Mouse (Mus musculus) liver, embryonic 14.5 days (tissue): Measurements from ENCODE around the gene Traf5. TPM values are rescaled to one million over a fixed set of nuclear protein-coding genes. Genes with fewer than 3 reads are reported as not detected.
A peak's percentile ranks its signal among the peaks of the same experiment; 100 is the strongest.

ENCODE experiments used
- ATAC-seq: fragments of 200-750 bp; cut with Nextera tagmentation; 2 replicates; pipeline ENCODE4 v1.8.0; 2017; ENCODE audit warnings: moderate number of reproducible peaks, mild to moderate bottlenecking, moderate library complexity; ENCODE audit not compliant: insufficient read depth
- DNase-seq, 3 experiments: peaks; one replicate each; pipeline ENCODE4 v3.0.0-alpha.2; 2012 to 2013; ENCODE audit warnings: low read depth in 3 of 3, low spot score in 3 of 3
- H3K27ac ChIP-seq: fragments of 300-500 bp; sonication (generic); 2 replicates; pipeline ENCODE4 v1.5.1; 2014; ENCODE audit warnings: moderate library complexity, mild to moderate bottlenecking, control low read depth, inconsistent platforms
- H3K27me3 ChIP-seq: fragments of 300-500 bp; sonication (generic); 2 replicates; pipeline ENCODE4 v1.6.1; 2014; ENCODE audit warnings: mild to moderate bottlenecking, low read length, moderate library complexity; ENCODE audit not compliant: control insufficient read depth, insufficient read depth
- H3K36me3 ChIP-seq: fragments of 300-500 bp; sonication (generic); replicated peaks from 2 replicates; pipeline ENCODE4 v1.6.1; 2014; ENCODE audit warnings: low read depth; ENCODE audit not compliant: control insufficient read depth, insufficient read depth
- H3K4me1 ChIP-seq, 2 experiments: fragments of 200-500 bp in 1 of 2; fragments of 300-500 bp in 1 of 2; sonication (generic) in 1 of 2; replicated peaks; 2 replicates each; pipeline ENCODE4 v1.6.1; 2012 to 2014; ENCODE audit warnings: antibody characterized with exemption in 1 of 2, inconsistent platforms in 1 of 2, low read length in 1 of 2; ENCODE audit not compliant: control insufficient read depth in 2 of 2, insufficient read depth in 2 of 2
- H3K4me2 ChIP-seq: fragments of 300-500 bp; sonication (generic); 2 replicates; pipeline ENCODE4 v1.6.1; 2014; ENCODE audit warnings: low read depth, mild to moderate bottlenecking, control low read depth, moderate library complexity
- H3K4me3 ChIP-seq, 2 experiments: fragments of 200-500 bp in 1 of 2; fragments of 300-500 bp in 1 of 2; sonication (generic) in 1 of 2; 2 replicates each; pipeline ENCODE4 v1.5.1; 2012 to 2014; ENCODE audit warnings: low read depth in 2 of 2, low read length in 2 of 2, mild to moderate bottlenecking in 2 of 2, control low read depth in 1 of 2, inconsistent platforms in 1 of 2, moderate library complexity in 1 of 2; ENCODE audit not compliant: insufficient read depth in 1 of 2
- H3K9ac ChIP-seq: fragments of 300-500 bp; sonication (generic); replicated peaks from 2 replicates; pipeline ENCODE4 v1.6.1; 2014; ENCODE audit warnings: mild to moderate bottlenecking, control low read depth, moderate library complexity
- H3K9me3 ChIP-seq: fragments of 300-500 bp; sonication (generic); 2 replicates; pipeline ENCODE4 v1.6.1; 2016; ENCODE audit warnings: low read length, mixed read lengths; ENCODE audit not compliant: control insufficient read depth
- CTCF ChIP-seq: IDR thresholded peaks from 2 replicates; pipeline ENCODE4 v1.5.1; 2016; ENCODE audit warnings: antibody characterized with exemption, low read depth, control low read depth
- EP300 ChIP-seq: IDR thresholded peaks from 2 replicates; pipeline ENCODE4 v1.6.1; 2016; ENCODE audit warnings: antibody characterized with exemption, low read depth
- WGBS: fragments of 180-500 bp; shearing (Covaris S2); extraction: QIAGEN DNeasy Blood & Tissue Kit; methylation state at CpG from one replicate; pipeline ENCODE4 v1.1.7; 2014; ENCODE audit not compliant: insufficient replicate concordance; 5-methylcytosine and 5-hydroxymethylcytosine counted together
- polyA plus RNA-seq, 2 experiments: library from polyadenylated mRNA; depleted of rRNA in 1 of 2; stranded (reverse) in 1 of 2; unstranded in 1 of 2; fragments of >200 nt; fragmentation: Nextera tagmentation in 1 of 2; extraction: Ambion mirVana in 1 of 2; gene quantifications; 2 replicates each; pipeline versions ENCODE4 v1.2.1 to v1.2.3; 2012 to 2014

The Traf5 gene
- polyA plus RNA-seq, 2 experiments, result 4.9 to 7.2 TPM

DNA sequence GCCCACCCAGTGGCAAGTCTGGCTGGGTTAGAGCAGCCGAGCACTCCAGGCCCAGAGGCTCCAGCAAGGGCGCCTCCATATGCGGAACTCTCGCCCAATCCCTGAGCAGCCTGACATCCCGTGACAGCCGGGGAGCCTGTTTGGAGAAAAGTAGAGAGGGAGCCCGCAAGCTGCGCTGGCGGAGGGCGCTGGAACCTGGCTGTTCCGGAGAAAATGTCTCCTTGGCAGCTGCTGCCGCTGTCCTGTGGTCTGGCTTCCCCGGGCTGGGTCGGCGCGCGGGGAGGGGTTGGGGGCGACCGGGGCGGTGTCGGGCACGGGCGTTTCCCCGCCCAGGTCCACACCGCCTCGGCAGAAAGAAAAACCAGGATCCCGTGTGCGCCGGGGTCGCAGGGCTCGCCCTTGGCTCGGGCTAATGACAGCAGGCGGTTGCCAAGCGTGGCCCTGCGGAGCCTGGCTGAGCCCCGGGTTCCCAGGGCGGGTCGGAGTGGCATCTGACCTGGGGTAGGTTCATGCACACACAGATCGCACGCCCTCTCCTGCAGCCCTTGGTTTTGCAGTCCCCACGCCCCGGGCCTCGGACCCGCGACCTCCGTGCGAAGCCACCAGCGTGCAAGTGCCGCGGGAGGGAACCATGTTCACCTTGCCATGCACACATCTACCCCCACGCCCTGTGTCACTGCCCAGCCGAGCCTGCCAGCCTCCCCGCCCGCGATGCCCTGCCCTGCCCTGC, 44.4 kb upstream of the Traf5 start:
- TF ChIP-seq CTCF (0 out of 2 replicates have a peak, but pooled peaks have one; percentile 13), EP300 (no peak)

DNA sequence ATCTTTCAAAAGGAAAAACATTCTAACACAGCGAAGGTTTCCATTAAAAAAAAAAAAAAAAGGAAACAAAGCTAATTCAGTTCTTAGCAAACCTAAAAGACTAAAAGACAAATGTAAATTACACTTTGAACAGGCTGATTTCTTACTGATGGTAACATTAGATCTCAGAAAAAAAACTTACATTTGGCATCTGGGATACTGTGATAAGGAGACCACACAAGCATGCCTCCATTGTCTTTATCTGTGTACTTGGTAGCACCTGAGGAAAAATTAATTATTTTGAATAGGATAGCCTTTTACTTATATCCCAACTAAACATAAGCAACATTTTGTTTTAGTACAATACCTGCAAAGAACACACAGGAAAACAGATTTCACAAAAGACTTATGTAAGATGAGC, 37.8 kb upstream of the Traf5 start:
- no peak overlapping the region for H3K27ac ChIP-seq
- H3K36me3 ChIP-seq, result peaks cover 7% of the 10 kb centered on the region
- H3K9ac ChIP-seq, result no peak overlapping the region
- no peaks in the 10 kb centered on the region for H3K9me3 ChIP-seq
- no peak for DNase-seq
- no peak overlapping the region for H3K4me2 ChIP-seq
- ATAC-seq, result peak; percentile 52; the same call in 1 of the 2 replicates
- H3K4me3 ChIP-seq, result no peak overlapping the region
- peaks cover 11% of the 10 kb centered on the region in 2 experiments for H3K4me1 ChIP-seq
- 62% methylated on average over 1 of the region's 1 CpGs for WGBS
- no peak for TF ChIP-seq CTCF
- peak; percentile 51 for TF ChIP-seq EP300
- H3K27me3 ChIP-seq, result no peaks in the 10 kb centered on the region

More for the DNA sequence above, 44.4 kb upstream of the Traf5 start:
- no peaks in the 10 kb centered on the region for H3K9me3 ChIP-seq
- H3K4me1 ChIP-seq, result peaks cover 10 to 13% of the 10 kb centered on the region in 2 experiments
- peak overlapping the region; percentile 77 to 98 for H3K4me3 ChIP-seq
- WGBS, result under 1% methylated on average over 55 of the region's 55 CpGs
- H3K27ac ChIP-seq, result peak overlapping the region; percentile 69
- peak; percentile 61 for ATAC-seq
- H3K27me3 ChIP-seq, result no peaks in the 10 kb centered on the region
- no peaks in the 10 kb centered on the region for H3K36me3 ChIP-seq
- H3K9ac ChIP-seq, result peak overlapping the region; percentile 90
- peak; percentile 50 to 70 (median 63) for DNase-seq
- H3K4me2 ChIP-seq, result peak overlapping the region; percentile 92

DNA sequence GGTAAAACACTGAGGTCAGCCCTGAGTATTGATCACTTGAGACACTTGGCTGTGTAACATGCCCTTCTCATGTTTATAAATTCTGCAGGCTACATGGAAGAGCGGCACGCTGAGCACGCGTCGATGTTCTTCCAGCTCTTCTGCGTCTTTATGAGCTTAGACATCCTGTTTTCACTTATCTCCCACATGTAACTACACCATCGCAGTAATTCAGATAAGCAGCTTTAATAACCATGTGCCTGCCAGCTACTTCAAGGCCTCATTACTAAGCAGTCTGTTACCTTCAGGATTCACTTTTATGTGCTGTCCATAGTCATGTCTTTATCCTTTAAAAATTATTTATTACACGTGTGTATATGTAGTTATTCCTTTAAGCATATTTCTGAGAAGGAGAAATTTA, 36.0 kb upstream of the Traf5 start:
- Histone ChIP-seq H3K4me1 (peaks cover 10 to 11% of the 10 kb centered on the region in 2 experiments), H3K4me2 (no peak overlapping the region), H3K36me3 (peaks cover 12% of the 10 kb centered on the region), H3K9ac (no peak overlapping the region), H3K4me3 (no peak overlapping the region), H3K27me3 (no peaks in the 10 kb centered on the region), H3K27ac (no peak overlapping the region), H3K9me3 (no peaks in the 10 kb centered on the region)
- WGBS, result 59% methylated on average over 8 of the region's 8 CpGs
- DNase-seq, result no peak
- peak; percentile 55; the same call in 1 of the 2 replicates for ATAC-seq
- no peak; the same call in 1 of the 2 replicates for TF ChIP-seq EP300
- no peak for TF ChIP-seq CTCF

DNA sequence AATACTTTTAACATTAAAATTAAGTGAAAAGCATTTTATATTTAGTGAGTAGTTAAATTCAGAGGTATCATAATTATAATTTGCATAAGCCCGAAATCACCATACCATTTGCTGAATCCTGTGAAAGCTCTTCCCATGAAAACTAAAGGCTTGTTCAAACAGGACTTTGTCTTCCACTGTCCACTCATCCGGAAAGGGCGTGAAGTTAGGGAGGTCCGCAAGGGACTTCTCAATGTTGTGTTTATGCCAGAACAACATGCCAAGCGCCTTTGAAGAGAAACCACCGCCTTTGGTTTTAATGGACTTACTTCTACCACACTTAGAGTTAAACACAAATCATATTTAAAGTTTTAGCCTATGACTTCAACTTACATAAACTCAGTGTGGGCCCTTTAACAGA, 33.4 kb upstream of the Traf5 start:
- no peak for TF ChIP-seq EP300
- no peak for TF ChIP-seq CTCF
- peaks cover 10% of the 10 kb centered on the region in 2 experiments for H3K4me1 ChIP-seq
- H3K4me3 ChIP-seq, result no peak overlapping the region
- no peak overlapping the region for H3K27ac ChIP-seq
- ATAC-seq (no peak), DNase-seq (no peak)
- H3K9ac ChIP-seq, result no peak overlapping the region
- H3K36me3 ChIP-seq, result peaks cover 25% of the 10 kb centered on the region
- 83% methylated on average over 6 of the region's 6 CpGs for WGBS
- H3K9me3 ChIP-seq, result no peaks in the 10 kb centered on the region
- H3K4me2 ChIP-seq, result no peak overlapping the region
- no peaks in the 10 kb centered on the region for H3K27me3 ChIP-seq

DNA sequence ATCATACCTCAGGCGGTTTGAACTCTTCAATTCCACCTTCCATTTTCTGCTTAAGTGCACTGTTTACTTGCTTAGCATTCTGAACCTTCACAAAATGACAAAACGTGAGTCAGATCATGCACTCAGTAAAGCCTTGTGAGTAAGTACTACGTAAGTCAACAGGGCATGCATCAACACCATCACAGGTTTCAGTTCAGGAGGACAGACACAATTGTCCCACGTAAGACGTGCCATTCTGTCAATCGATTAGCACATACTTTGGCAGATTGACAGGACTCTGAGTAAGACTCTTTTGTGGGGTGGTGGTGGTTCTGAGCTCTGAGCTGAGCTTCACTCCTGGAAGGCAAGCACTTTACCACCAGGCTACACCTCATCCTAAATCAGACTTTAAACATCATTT, 23.9 kb upstream of the Traf5 start:
- no peak for ATAC-seq
- Histone ChIP-seq H3K9ac (no peak overlapping the region), H3K4me3 (no peak overlapping the region), H3K36me3 (peaks cover 40% of the 10 kb centered on the region), H3K9me3 (no peaks in the 10 kb centered on the region), H3K27me3 (no peaks in the 10 kb centered on the region), H3K4me2 (no peak overlapping the region), H3K27ac (no peak overlapping the region), H3K4me1 (peaks cover 5 to 10% of the 10 kb centered on the region in 2 experiments)
- TF ChIP-seq EP300, result no peak
- TF ChIP-seq CTCF, result no peak
- WGBS, result 80% methylated on average over 6 of the region's 6 CpGs
- no peak for DNase-seq
